Mouse (Mus musculus): ENCODE results near the gene Cdkn3.
"Not testable (repeated sequence)": the region's sequence is repeated elsewhere in the genome, so short reads cannot be mapped to it uniquely, and the experiment has no call there.

Gene Cdkn3

DNA sequence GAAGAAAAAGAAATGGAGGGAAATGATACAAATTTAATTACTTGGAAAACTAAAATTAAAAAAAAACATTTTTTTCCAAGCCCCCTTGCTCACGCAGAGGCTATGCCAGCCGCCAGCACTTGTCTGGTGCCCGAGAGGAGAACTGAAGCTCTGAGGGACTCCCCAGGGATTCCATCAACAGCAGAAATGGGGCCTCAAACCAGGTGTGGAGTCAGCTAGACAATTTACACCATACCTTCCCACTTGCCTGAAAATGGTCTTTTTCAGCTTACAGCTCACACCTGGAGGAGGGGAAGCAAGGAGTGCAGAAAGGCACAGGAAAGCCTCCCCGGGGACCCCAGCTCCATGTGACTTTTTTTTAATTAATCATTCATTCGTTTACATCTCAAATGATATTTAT lies 24.9 kb downstream of the Cdkn3 start:
- no peak for DNase-seq

DNA sequence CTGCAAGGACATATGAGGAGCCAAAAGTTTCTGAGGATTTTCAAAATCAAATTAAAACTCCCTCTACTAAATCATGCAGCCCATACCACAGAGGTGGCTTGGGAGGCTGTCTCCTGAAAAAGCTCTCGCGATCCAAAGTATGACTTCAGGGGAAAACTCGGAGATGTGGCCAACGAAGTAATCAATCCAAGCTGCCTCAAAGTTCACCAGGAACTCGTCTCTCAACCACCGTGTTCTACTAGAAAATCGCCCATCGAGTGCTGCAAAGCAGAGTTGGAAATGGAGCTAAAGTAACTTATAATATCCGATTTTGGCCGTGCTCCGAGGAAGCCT lies 27.1 kb downstream of the Cdkn3 start:
- no peak for DNase-seq

GRCm38 (mm10) chr14:46787787-46788504 lies 27.6 kb downstream of the Cdkn3 start, which contains the start of gene Cnih1:
TSS of gene Cnih1 (minus strand) at chr14:46788411.
- peak; percentile 86 for DNase-seq

GRCm38 (mm10) chr14:46788505-46788901 lies 28.2 kb downstream of the Cdkn3 start:
- DNase-seq = no peak

- DNase-seq = no peak
Observed at GRCm38 (mm10) chr14:46790303-46790702, 30.0 kb downstream of the Cdkn3 start.

- no peak for DNase-seq
Observed at GRCm38 (mm10) chr14:46790723-46791122, 30.4 kb downstream of the Cdkn3 start.

DNA sequence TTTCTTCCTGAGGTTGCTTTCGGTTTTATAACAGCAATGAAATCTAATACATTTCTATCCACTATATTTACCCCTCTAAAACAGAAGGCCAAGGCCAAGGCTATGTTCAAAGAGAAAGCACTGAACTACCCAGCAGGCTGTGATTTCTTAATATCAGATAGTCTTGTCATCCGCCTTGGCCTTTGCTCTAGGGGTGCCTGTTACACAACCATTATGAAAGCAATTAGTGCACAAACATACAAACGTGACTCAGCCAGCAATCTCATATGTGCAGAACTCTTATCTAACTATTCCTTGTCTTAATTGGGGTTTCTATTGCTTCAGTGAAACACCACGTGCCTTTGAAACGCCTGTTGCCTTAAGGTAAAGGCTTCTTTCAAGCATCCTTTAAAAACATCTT lies 33.8 kb downstream of the Cdkn3 start:
- DNase-seq = no peak

GRCm38 (mm10) chr14:46800684-46801345 lies 40.5 kb downstream of the Cdkn3 start:
- DNase-seq = no peak

DNA sequence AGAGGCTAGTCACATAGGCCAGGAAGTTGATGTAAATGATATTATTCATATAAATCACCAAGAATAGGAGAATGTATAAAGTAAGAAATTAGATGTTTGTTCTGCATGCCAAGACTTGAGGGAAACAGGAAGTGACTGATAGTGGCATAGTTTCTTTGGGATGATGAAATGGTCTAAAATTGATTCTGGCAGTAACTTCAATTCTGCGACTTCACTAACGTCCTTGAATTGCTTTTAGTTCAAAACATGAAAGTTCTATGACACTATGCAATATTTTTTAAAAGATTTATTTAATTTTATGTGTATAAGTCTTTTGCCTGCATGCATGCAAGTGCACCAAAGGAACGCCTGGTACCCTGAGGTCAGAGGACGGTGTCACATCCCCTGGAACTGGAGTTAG lies 42.9 kb downstream of the Cdkn3 start:
- no peak for DNase-seq

GRCm38 (mm10) chr14:46803791-46804190 lies 43.5 kb downstream of the Cdkn3 start:
- DNase-seq = no peak

DNA sequence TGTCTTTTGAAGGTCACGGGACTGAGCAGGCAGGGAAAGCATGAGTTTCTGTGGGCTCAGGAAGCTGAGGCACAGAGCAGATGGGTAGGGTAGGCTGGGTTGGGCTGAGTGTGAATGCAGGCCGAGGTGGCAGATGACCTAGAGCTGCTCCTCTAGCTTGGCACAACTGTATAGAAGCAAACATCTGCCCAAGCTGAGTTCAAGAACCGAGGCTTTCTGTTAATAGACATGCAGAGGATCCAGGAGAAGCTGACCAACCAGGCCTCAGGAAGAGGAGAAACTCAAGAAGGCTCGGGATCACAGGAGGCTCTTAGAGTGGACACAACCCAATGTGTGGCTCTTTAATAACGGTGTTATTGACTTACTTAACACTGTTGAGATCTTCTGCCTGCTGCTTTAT lies 45.8 kb downstream of the Cdkn3 start:
- DNase-seq = no peak

DNA sequence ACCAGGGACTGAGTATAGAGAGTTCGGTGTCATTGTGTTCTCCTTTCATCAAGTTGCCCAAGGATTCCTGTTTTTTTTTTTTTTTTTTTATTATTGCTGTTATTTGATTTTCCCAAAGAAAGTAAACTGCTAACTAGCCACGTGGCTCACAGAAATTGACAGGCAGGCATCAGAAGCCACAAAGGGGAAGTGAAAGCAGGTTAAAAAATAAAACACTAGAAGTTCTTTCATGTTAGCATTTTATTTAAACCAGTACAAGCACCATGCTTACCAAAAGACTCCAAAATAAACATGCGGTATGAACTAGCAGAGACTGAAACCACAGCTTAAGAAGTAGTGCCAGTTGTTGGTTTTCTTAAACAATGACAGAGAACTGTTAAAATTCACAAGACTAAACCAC lies 47.6 kb downstream of the Cdkn3 start:
- no peak for DNase-seq

DNA sequence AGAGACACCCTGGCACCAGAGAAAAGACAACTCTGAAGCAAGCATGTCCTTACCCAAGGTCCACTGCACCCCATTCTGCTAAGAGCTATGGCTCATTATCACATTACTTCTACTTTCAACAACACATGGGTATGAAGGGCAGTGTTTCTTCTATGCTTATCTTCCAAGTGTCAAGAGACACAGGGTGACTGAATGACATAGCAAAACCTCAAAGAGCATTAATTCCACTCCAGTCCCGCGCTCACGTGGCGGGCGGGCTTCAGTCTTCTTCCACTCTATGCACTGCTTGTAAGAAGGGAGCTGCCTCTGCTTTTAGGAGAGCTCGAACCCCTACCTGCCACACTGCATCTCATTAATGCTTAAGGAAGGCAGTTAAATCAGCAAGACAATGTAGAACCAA lies 55.3 kb downstream of the Cdkn3 start:
- no peak for DNase-seq

DNA sequence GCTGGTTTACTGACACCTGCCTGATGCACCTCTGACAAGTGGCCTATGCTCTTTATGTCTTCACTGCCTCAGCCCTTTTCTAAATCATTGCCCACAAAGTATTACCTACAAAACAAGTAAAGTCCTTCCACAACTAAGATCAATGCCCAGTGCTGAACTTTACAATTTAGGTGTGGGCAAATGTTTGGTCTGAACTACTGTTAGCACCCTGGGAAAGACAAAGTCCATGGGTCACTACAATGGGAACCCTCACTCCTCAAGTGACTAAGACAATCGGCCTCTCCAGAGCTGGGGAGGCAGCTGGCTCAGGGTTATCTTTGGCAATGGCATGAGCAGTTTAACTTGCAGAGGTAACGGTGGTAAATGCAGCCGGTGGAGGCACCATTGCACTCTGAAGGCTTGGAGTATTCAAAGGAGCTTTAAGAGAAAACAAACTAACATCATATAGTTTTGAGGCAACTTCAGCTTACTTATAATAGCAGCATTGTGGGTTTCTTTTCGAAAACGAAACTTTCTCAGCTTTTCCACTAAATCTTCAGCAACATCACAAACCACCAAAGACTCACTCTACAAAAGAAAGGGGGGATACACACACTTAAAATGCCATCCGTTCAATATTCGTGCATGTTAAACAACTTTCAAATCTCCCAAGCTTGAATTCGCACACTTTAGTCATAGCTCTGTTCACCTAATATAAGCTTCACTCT lies 56.7 kb downstream of the Cdkn3 start:
- no peak for DNase-seq

- DNase-seq = no peak
Observed at GRCm38 (mm10) chr14:46818743-46819142, 58.4 kb downstream of the Cdkn3 start.

GRCm38 (mm10) chr14:46819961-46820360 lies 59.6 kb downstream of the Cdkn3 start:
- DNase-seq = not testable (repeated sequence)
